Comparison of ENCODE assay signal across 10 mouse cellular contexts in the genomic region with DNA sequence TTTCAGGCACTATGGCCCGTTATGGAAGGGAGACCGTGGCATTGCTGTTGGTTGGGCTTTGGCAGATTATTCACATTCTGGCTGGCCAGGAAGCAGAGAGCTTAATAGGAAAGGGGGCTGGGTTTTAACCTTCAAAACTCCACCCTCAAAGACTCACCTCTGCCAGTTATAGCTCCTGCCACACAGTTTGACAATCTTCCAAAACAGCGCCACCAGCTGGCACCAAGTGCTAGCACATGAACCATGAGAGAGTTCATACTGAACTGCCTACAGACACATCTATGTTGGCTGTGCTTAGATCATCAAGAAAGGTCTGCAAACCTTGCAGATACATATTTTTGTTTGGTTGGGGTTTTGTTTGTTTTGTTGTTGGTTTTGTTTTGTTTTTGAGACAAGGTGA. TPM values are rescaled to one million over a fixed set of nuclear protein-coding genes. Genes with fewer than 3 reads are reported as not detected.
DNase-seq lines count a peak whose midpoint lies in the region; ATAC-seq lines count a peak whose summit lies in the region.
"Had no signal": no experiment of that assay in that cellular context is flagged by ENCODE, and none has a peak within 500 bp of the region (broad histone marks: within the 10 kb centered on the region; RNA-seq: fewer than 3 reads in every experiment).

No protein-coding gene starts in this region.

- H3K4me1 ChIP-seq in embryonic facial prominence, embryonic 11.5 days (ENCODE audit: control insufficient read depth, insufficient read depth, low read length): no peaks in the 10 kb centered on the region; the same call in 1 of the 2 replicates
- peaks cover 31% of the 10 kb centered on the region for H3K4me1 ChIP-seq in embryonic facial prominence, embryonic 10.5 days

- no peak overlapping the region for H3K4me3 ChIP-seq in embryonic facial prominence, embryonic 11.5 days (ENCODE audit: low read depth, low read length)
- H3K4me3 ChIP-seq in embryonic facial prominence, embryonic 10.5 days: no peak overlapping the region
- H3K4me3 ChIP-seq: heart, embryonic 13.5 days had no signal

- H3K27ac ChIP-seq in embryonic facial prominence, embryonic 11.5 days (replicated peaks; ENCODE audit: low read depth, low read length): no peak overlapping the region
- H3K27ac ChIP-seq in embryonic facial prominence, embryonic 10.5 days (replicated peaks): no peak overlapping the region

- H3K9me3 ChIP-seq in embryonic facial prominence, embryonic 11.5 days (replicated peaks; ENCODE audit: control insufficient read depth, low read length): no peaks in the 10 kb centered on the region
- no peaks in the 10 kb centered on the region for H3K9me3 ChIP-seq in embryonic facial prominence, embryonic 10.5 days
- H3K9me3 ChIP-seq: G1E; heart, embryonic 13.5 days had no signal

- H3K9ac ChIP-seq in embryonic facial prominence, embryonic 11.5 days (replicated peaks; ENCODE audit: low read length): no peak overlapping the region
- H3K9ac ChIP-seq: heart, embryonic 13.5 days had no signal

- H3K4me2 ChIP-seq in embryonic facial prominence, embryonic 11.5 days (ENCODE audit: low read depth, low read length): no peak overlapping the region
- H3K4me2 ChIP-seq: heart, embryonic 13.5 days had no signal

- ATAC-seq in embryonic facial prominence, embryonic 11.5 days (replicated peaks; ENCODE audit: insufficient number of reproducible peaks, low FRiP score, low TSS enrichment, low read depth): no peak
- no peak for ATAC-seq in activated CD4-positive, CD25-positive, alpha-beta regulatory T cell, adult 4 months

- no peaks in the 10 kb centered on the region for H3K27me3 ChIP-seq in embryonic facial prominence, embryonic 11.5 days (ENCODE audit: control insufficient read depth, insufficient read depth, low read length)
- H3K27me3 ChIP-seq in embryonic facial prominence, embryonic 10.5 days (replicated peaks; ENCODE audit: low read depth, poor library complexity, severe bottlenecking): no peaks in the 10 kb centered on the region
- H3K27me3 ChIP-seq: heart, embryonic 13.5 days had no signal

- no peaks in the 10 kb centered on the region for H3K36me3 ChIP-seq in embryonic facial prominence, embryonic 11.5 days (replicated peaks; ENCODE audit: control insufficient read depth, insufficient read depth, low read depth, low read length)
- H3K36me3 ChIP-seq in embryonic facial prominence, embryonic 10.5 days (replicated peaks): no peaks in the 10 kb centered on the region
- H3K36me3 ChIP-seq: G1E; heart, embryonic 13.5 days had no signal

- WGBS in embryonic facial prominence, embryonic 11.5 days: 75% methylated on average over 3 of the region's 3 CpGs
- WGBS in embryonic facial prominence, embryonic 10.5 days: 76% methylated on average over 3 of the region's 3 CpGs

- DNase-seq in embryonic facial prominence, embryonic 11.5 days (ENCODE audit: low spot score): peak; percentile 9
- DNase-seq in embryonic facial prominence, embryonic 10.5 days (ENCODE audit: low spot score): no peak
- DNase-seq in right cerebral cortex, postnatal 14 days: peak; percentile 39
- no peak for DNase-seq in right cerebral cortex, adult 2 months (ENCODE audit: low spot score in 2 of 2)
- peak; percentile 32 for DNase-seq in cerebellum, adult 9-11 months
- DNase-seq in kidney, postnatal 4 days: peak; percentile 48 to 60
- DNase-seq in urinary bladder, adult 18-20 months (ENCODE audit: low spot score in 2 of 2): no peak

RNA-seq across cellular contexts. Expression of a gene that starts 28.7 kb away (rescaled TPM):
- 234 and 254 TPM in 2 replicates for polyA plus RNA-seq in embryonic facial prominence, embryonic 11.5 days (2014; fragmentation: Nextera tagmentation; extraction: Ambion mirVana)
- 210 and 227 TPM in 2 replicates for polyA plus RNA-seq in embryonic facial prominence, embryonic 10.5 days (2016; fragmentation: Nextera tagmentation; extraction: Ambion mirVana)
- 100 to 1,000 TPM; 325 to 326 TPM for polyA plus RNA-seq in activated CD4-positive, CD25-positive, alpha-beta regulatory T cell, adult 4 months (2017; shearing (Covaris generic))

Comparison
In these comparisons a context has a peak if more than half of its experiments do, and no peak if none do; other contexts are left out.
1. DNase-seq: peak in embryonic facial prominence, embryonic 11.5 days (single experiment), right cerebral cortex, postnatal 14 days (single experiment), cerebellum, adult 9-11 months (single experiment) and kidney, postnatal 4 days (2 of 2); none in embryonic facial prominence, embryonic 10.5 days (single experiment), right cerebral cortex, adult 2 months (0 of 2) and urinary bladder, adult 18-20 months (0 of 2).